Mouse (Mus musculus): ENCODE measurements around the gene D130052B06Rik. TPM values are rescaled to one million over a fixed set of nuclear protein-coding genes. Genes with fewer than 3 reads are reported as not detected.

D130052B06Rik gene
- polyA plus RNA-seq (2012; rRNA removed): not detected in 2 replicates

DNA sequence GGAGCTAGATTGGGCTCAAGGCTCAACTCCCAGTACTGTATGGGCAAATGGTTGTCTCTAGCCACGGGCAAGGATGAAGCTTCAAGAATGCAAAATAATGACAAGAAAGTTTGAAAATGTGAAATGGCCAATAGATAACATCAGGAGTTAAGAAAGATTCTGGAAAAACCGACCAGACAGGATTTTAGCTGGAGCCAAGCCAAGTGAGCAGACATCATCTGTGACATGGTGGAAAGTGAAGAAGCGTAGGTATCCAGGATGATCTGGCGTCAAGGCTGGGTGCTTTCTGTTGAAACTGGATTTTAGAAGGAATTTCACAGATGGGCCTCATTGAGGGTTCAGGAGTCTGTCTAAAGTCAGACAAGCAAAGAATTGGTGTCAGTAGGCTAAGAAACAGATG lies at the start of gene D130052B06Rik:
D130052B06Rik (plus strand) TSS at position 317 of the 400 bp plus-strand sequence.
- H3K4me1 ChIP-seq (ENCODE audit: control insufficient read depth, insufficient read depth, insufficient read length, low read length): no peaks in the 10 kb centered on the region
- H3K4me3 ChIP-seq (ENCODE audit: low read depth, low read length): no peak within 1 kb of the TSS
- no peak within 1 kb of the TSS for H3K27ac ChIP-seq (ENCODE audit: insufficient read depth, low read depth, low read length)
- H3K36me3 ChIP-seq (ENCODE audit: control insufficient read depth, insufficient read depth, low read length): no peaks in the 10 kb centered on the region
- TF ChIP-seq POLR2A (IDR thresholded peaks at IDR 0.05; ENCODE audit: low read depth, low read length) (no peak), CTCF (IDR thresholded peaks at IDR 0.05; ENCODE audit: extremely low read depth, insufficient read length, insufficient replicate concordance, low read depth, low read length) (no peak)
- H3K27me3 ChIP-seq (ENCODE audit: control insufficient read depth, insufficient read depth, low read length): no peaks in the 10 kb centered on the region
- WGBS: 66% methylated on average over 4 of the region's 4 CpGs

DNA sequence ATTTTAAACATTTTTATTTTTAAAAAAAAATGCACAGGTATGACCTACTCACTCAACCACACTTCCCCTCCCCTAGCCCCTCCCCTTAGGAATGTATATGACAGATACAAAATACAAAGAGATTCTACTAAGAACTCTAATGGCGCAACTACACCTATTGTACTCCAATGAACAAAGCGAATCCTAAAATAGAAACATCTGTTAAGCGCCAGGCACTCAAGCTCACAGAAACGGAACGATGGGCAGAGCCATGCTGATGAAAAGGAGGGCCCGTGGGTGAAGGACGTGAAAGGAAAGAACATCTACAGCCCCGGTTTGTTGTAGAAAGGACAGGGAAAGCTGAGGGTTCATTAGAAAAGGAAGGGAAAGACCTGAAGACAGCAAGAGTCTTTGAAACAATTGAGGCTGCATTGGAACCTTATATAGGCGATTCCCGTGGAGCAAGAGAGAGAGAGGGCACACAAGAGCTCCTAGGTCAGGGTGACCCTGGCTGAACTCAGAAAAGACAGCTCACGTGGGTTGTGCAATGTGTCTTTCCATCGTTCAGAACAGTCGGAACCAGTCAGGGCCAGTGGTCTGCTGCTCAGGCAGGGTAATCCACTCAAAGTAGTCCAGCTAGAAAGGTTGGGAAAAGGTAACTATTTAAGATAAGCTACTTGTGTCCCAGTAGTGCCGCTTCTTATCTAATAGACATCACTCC lies 48.1 kb upstream of the D130052B06Rik start:
- Histone ChIP-seq H3K4me1 (ENCODE audit: control insufficient read depth, insufficient read depth, insufficient read length, low read length) (no peaks in the 10 kb centered on the region), H3K27ac (ENCODE audit: insufficient read depth, low read depth, low read length) (no peak overlapping the region), H3K36me3 (ENCODE audit: control insufficient read depth, insufficient read depth, low read length) (no peaks in the 10 kb centered on the region), H3K4me3 (ENCODE audit: low read depth, low read length) (no peak overlapping the region), H3K27me3 (ENCODE audit: control insufficient read depth, insufficient read depth, low read length) (no peaks in the 10 kb centered on the region)
- WGBS: 76% methylated on average over 14 of the region's 14 CpGs
- TF ChIP-seq CTCF (IDR thresholded peaks at IDR 0.05; ENCODE audit: extremely low read depth, insufficient read length, insufficient replicate concordance, low read depth, low read length) (no peak), POLR2A (IDR thresholded peaks at IDR 0.05; ENCODE audit: low read depth, low read length) (no peak)

DNA sequence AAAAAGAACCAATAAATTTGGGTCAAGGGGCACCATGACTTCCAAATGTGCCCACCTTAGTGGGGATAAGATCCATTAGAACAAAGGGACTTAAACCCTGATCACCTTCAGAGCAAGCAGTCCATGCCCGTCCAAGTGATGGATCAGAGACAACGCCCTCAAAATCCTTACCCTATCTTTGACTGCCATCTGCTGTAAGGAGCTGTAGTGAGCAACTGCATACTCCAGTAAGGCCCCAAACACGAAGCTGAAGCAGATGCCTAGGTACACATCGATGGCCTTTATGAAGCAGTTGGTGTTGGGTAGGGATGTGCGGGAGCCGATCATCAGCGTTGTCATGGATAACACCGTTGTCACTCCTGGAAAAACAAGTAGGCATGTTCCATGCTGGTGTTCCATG lies 45.0 kb upstream of the D130052B06Rik start:
- TF ChIP-seq CTCF (IDR thresholded peaks at IDR 0.05; ENCODE audit: extremely low read depth, insufficient read length, insufficient replicate concordance, low read depth, low read length): no peak
- TF ChIP-seq POLR2A (IDR thresholded peaks at IDR 0.05; ENCODE audit: low read depth, low read length): no peak
- H3K36me3 ChIP-seq (ENCODE audit: control insufficient read depth, insufficient read depth, low read length): no peaks in the 10 kb centered on the region
- WGBS: 76% methylated on average over 8 of the region's 8 CpGs

DNA sequence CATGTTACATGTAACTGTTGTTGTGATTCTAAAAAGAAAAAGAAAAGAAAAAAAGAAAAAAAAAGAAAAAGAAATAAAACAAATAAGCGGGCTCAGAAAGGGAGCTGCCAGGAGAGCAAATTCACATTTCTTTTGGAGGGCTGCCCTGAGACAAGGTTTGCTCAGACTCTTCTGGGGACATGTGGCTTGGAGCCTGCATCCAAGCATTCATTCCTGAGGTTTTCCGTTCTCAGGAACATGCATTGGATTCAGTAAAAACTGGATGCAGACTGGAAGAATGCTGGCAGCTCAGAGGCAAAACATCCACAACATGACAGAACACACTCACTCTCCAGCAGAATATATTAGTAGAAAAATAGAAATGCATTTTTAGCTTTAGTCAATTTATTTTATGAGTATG lies 35.2 kb upstream of the D130052B06Rik start:
- no peaks in the 10 kb centered on the region for H3K36me3 ChIP-seq (ENCODE audit: control insufficient read depth, insufficient read depth, low read length)
- WGBS: 82% methylated on average over 2 of the region's 2 CpGs
- no peak overlapping the region for H3K4me3 ChIP-seq (ENCODE audit: low read depth, low read length)
- no peak for TF ChIP-seq CTCF (IDR thresholded peaks at IDR 0.05; ENCODE audit: extremely low read depth, insufficient read length, insufficient replicate concordance, low read depth, low read length)
- no peak for TF ChIP-seq POLR2A (IDR thresholded peaks at IDR 0.05; ENCODE audit: low read depth, low read length)
- no peaks in the 10 kb centered on the region for H3K4me1 ChIP-seq (ENCODE audit: control insufficient read depth, insufficient read depth, insufficient read length, low read length)
- H3K27ac ChIP-seq (ENCODE audit: insufficient read depth, low read depth, low read length): no peak overlapping the region
- no peaks in the 10 kb centered on the region for H3K27me3 ChIP-seq (ENCODE audit: control insufficient read depth, insufficient read depth, low read length)

More for the DNA sequence above, 45.0 kb upstream of the D130052B06Rik start:
- H3K27ac ChIP-seq (ENCODE audit: insufficient read depth, low read depth, low read length): no peak overlapping the region
- no peaks in the 10 kb centered on the region for H3K27me3 ChIP-seq (ENCODE audit: control insufficient read depth, insufficient read depth, low read length)
- H3K4me3 ChIP-seq (ENCODE audit: low read depth, low read length): no peak overlapping the region
- no peaks in the 10 kb centered on the region for H3K4me1 ChIP-seq (ENCODE audit: control insufficient read depth, insufficient read depth, insufficient read length, low read length)

DNA sequence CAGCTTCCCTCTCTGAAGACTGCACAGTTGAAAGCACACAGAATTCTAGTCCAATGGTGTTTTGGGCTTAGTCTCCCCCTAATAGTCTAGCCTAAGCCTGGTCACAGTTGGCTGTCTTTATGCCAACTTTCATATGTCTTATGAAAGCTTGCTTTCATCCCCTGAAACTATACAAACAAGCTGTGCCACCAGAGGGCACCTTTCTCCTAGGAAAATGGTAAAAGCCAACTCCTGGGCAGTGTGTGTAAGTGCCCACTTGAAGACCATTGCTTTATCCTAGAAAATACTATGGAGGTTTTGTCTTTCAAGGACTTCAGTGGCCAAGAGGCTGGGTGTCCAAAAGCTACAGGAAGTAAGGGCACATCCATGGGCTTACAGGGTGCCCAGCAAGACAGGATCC lies 28.7 kb upstream of the D130052B06Rik start:
- H3K4me3 ChIP-seq (ENCODE audit: low read depth, low read length): no peak overlapping the region
- no peaks in the 10 kb centered on the region for H3K4me1 ChIP-seq (ENCODE audit: control insufficient read depth, insufficient read depth, insufficient read length, low read length)
- TF ChIP-seq CTCF (IDR thresholded peaks at IDR 0.05; ENCODE audit: extremely low read depth, insufficient read length, insufficient replicate concordance, low read depth, low read length) (no peak), POLR2A (IDR thresholded peaks at IDR 0.05; ENCODE audit: low read depth, low read length) (no peak)
- no peak overlapping the region for H3K27ac ChIP-seq (ENCODE audit: insufficient read depth, low read depth, low read length)
- H3K36me3 ChIP-seq (ENCODE audit: control insufficient read depth, insufficient read depth, low read length): no peaks in the 10 kb centered on the region
- H3K27me3 ChIP-seq (ENCODE audit: control insufficient read depth, insufficient read depth, low read length): no peaks in the 10 kb centered on the region

DNA sequence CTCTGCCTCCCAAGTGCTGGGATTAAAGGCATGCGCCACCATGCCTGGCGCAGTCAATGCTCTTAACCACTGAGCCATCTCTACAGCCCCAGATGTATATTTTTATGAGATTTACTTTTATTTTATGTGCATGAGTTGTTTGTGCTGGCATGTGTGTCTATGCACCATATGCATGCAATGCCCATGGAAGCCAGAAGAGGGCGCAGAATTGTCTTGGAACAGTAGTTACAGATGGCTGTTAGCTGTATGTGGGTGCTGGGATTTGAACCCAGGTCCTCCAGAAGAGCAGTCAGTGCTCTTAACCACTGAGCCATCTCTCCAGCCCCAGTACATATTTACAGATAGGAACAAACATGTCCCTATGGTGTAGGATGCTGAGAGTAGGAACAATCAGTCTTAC lies 24.2 kb upstream of the D130052B06Rik start:
- WGBS: 75% methylated on average over 3 of the region's 3 CpGs

DNA sequence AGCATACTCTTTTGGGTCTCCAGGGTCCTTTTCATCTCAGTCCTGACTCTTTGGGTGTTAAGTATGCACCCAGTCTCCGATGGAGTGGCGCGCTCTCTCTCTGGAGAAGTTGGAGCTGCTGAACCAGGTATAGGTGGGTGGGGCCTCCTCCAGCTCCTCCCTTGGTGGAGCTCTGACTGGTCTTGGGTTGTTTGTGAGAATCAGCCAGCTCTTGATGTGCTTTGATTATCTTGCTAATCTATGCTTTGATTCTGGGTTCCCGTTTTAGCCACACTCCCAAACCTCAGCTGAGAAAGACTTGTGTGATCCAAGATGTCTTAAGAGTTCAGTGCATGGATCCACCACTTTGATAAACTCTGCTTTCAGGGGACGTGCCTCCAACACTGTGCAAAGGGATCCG lies 20.2 kb upstream of the D130052B06Rik start, which contains the start of gene Gabrp:
Gabrp (minus strand) TSS at position 101 of the 400 bp plus-strand sequence.
- TF ChIP-seq CTCF (IDR thresholded peaks at IDR 0.05; ENCODE audit: extremely low read depth, insufficient read length, insufficient replicate concordance, low read depth, low read length) (no peak), POLR2A (IDR thresholded peaks at IDR 0.05; ENCODE audit: low read depth, low read length) (no peak)
- Histone ChIP-seq H3K4me1 (ENCODE audit: control insufficient read depth, insufficient read depth, insufficient read length, low read length) (no peaks in the 10 kb centered on the region), H3K4me3 (ENCODE audit: low read depth, low read length) (no peak within 1 kb of the TSS), H3K27me3 (ENCODE audit: control insufficient read depth, insufficient read depth, low read length) (no peaks in the 10 kb centered on the region), H3K36me3 (ENCODE audit: control insufficient read depth, insufficient read depth, low read length) (no peaks in the 10 kb centered on the region), H3K27ac (ENCODE audit: insufficient read depth, low read depth, low read length) (no peak within 1 kb of the TSS)
- 54% methylated on average over 6 of the region's 6 CpGs for WGBS

More for the DNA sequence above, 24.2 kb upstream of the D130052B06Rik start:
- TF ChIP-seq POLR2A (IDR thresholded peaks at IDR 0.05; ENCODE audit: low read depth, low read length): no peak
- TF ChIP-seq CTCF (IDR thresholded peaks at IDR 0.05; ENCODE audit: extremely low read depth, insufficient read length, insufficient replicate concordance, low read depth, low read length): no peak
- H3K4me3 ChIP-seq (ENCODE audit: low read depth, low read length): no peak overlapping the region
- H3K4me1 ChIP-seq (ENCODE audit: control insufficient read depth, insufficient read depth, insufficient read length, low read length): no peaks in the 10 kb centered on the region
- H3K27me3 ChIP-seq (ENCODE audit: control insufficient read depth, insufficient read depth, low read length): no peaks in the 10 kb centered on the region
- H3K27ac ChIP-seq (ENCODE audit: insufficient read depth, low read depth, low read length): no peak overlapping the region
- no peaks in the 10 kb centered on the region for H3K36me3 ChIP-seq (ENCODE audit: control insufficient read depth, insufficient read depth, low read length)
